15 mouse cellular contexts compared by ENCODE assay signal in genomic region chr15:78633413-78633812, GRCm38 (mm10). TPM values are rescaled to one million over a fixed set of nuclear protein-coding genes. Genes with fewer than 3 reads are reported as not detected.
DNase-seq lines count a peak whose midpoint lies in the region; ATAC-seq lines count a peak whose summit lies in the region.
"Had no signal": no experiment of that assay in that cellular context is flagged by ENCODE, and none has a peak within 500 bp of the region (broad histone marks: within the 10 kb centered on the region; RNA-seq: fewer than 3 reads in every experiment).

No protein-coding gene starts in this region.

- H3K9me3 ChIP-seq in hindbrain, embryonic 13.5 days: no peaks in the 10 kb centered on the region
- H3K9me3 ChIP-seq in midbrain, embryonic 13.5 days: no peaks in the 10 kb centered on the region
- no peaks in the 10 kb centered on the region for H3K9me3 ChIP-seq in neural tube, embryonic 15.5 days (replicated peaks)
- H3K9me3 ChIP-seq: limb, embryonic 15.5 days had no signal

- H3K27ac ChIP-seq in hindbrain, embryonic 13.5 days: peak overlapping the region; percentile 75
- peak overlapping the region; percentile 75 for H3K27ac ChIP-seq in midbrain, embryonic 13.5 days
- peak overlapping the region; percentile 37; the same call in 1 of the 2 replicates for H3K27ac ChIP-seq in neural tube, embryonic 15.5 days (replicated peaks)
- H3K27ac ChIP-seq: limb, embryonic 15.5 days had no signal

- H3K9ac ChIP-seq in hindbrain, embryonic 13.5 days: peak overlapping the region; percentile 58; the same call in 1 of the 2 replicates
- H3K9ac ChIP-seq in midbrain, embryonic 13.5 days (replicated peaks): 0 out of 2 replicates have a peak overlapping the region, but pooled peaks have one; percentile 32
- H3K9ac ChIP-seq in neural tube, embryonic 15.5 days (replicated peaks): no peak overlapping the region; the same call in 1 of the 2 replicates
- H3K9ac ChIP-seq: limb, embryonic 15.5 days; liver, postnatal 0 days had no signal

- no peak overlapping the region for H3K4me3 ChIP-seq in hindbrain, embryonic 13.5 days
- no peak overlapping the region for H3K4me3 ChIP-seq in midbrain, embryonic 13.5 days (replicated peaks)
- no peak overlapping the region for H3K4me3 ChIP-seq in neural tube, embryonic 15.5 days (replicated peaks)
- H3K4me3 ChIP-seq: left cerebral cortex, adult 2 months; limb, embryonic 15.5 days had no signal

- no peaks in the 10 kb centered on the region for H3K36me3 ChIP-seq in hindbrain, embryonic 13.5 days
- H3K36me3 ChIP-seq in midbrain, embryonic 13.5 days: no peaks in the 10 kb centered on the region
- H3K36me3 ChIP-seq in neural tube, embryonic 15.5 days: no peaks in the 10 kb centered on the region
- H3K36me3 ChIP-seq: limb, embryonic 15.5 days had no signal

- intact Hi-C loops in left cerebral cortex, postnatal 36 days (cut with DNase I): no loop called here

- 16% methylated on average over 5 of the region's 5 CpGs for WGBS in hindbrain, embryonic 13.5 days
- 21% methylated on average over 5 of the region's 5 CpGs for WGBS in midbrain, embryonic 13.5 days
- 32% methylated on average over 5 of the region's 5 CpGs for WGBS in neural tube, embryonic 15.5 days

- no peak for ATAC-seq in hindbrain, embryonic 13.5 days (ENCODE audit: low FRiP score)
- ATAC-seq in midbrain, embryonic 13.5 days: no peak
- no peak for ATAC-seq in neural tube, embryonic 15.5 days (ENCODE audit: low FRiP score)
- ATAC-seq: liver, postnatal 0 days had no signal

- DNase-seq in right cerebral cortex, postnatal 14 days: peak; percentile 35
- no peak for DNase-seq in right cerebral cortex, postnatal 25 days
- no peak for DNase-seq in left cerebral cortex, postnatal 36 days (ENCODE audit: low spot score in 2 of 2)
- DNase-seq in kidney, postnatal 36 days: no peak
- no peak for DNase-seq in urinary bladder, postnatal 14 days (ENCODE audit: low spot score)
- DNase-seq: adrenal gland, adult 2 months; cerebellum, adult 18-20 months; kidney, adult 9 months; liver, postnatal 0 days; lung, postnatal 36 days had no signal

- H3K4me2 ChIP-seq in hindbrain, embryonic 13.5 days: no peak overlapping the region
- no peak overlapping the region for H3K4me2 ChIP-seq in midbrain, embryonic 13.5 days (replicated peaks)
- no peak overlapping the region for H3K4me2 ChIP-seq in neural tube, embryonic 15.5 days
- H3K4me2 ChIP-seq: limb, embryonic 15.5 days had no signal

- no peaks in the 10 kb centered on the region for H3K27me3 ChIP-seq in hindbrain, embryonic 13.5 days
- no peaks in the 10 kb centered on the region for H3K27me3 ChIP-seq in midbrain, embryonic 13.5 days
- no peaks in the 10 kb centered on the region for H3K27me3 ChIP-seq in neural tube, embryonic 15.5 days (replicated peaks)

- peaks cover 72% of the 10 kb centered on the region for H3K4me1 ChIP-seq in hindbrain, embryonic 13.5 days (replicated peaks)
- H3K4me1 ChIP-seq in midbrain, embryonic 13.5 days (replicated peaks): peaks cover 68% of the 10 kb centered on the region
- H3K4me1 ChIP-seq in neural tube, embryonic 15.5 days: peaks cover 40% of the 10 kb centered on the region

RNA-seq across cellular contexts. Expression of gene Cyth4, which starts 36.6 kb away (rescaled TPM):
- polyA plus RNA-seq in hindbrain, embryonic 13.5 days (2015; fragmentation: Nextera tagmentation; extraction: Ambion mirVana): 6.8 and 7.7 TPM in 2 replicates
- polyA plus RNA-seq in midbrain, embryonic 13.5 days (2015; fragmentation: Nextera tagmentation; extraction: Ambion mirVana): 3.7 and 5.8 TPM in 2 replicates
- 7.3 and 13.2 TPM in 2 replicates for polyA plus RNA-seq in neural tube, embryonic 15.5 days (2015; fragmentation: Nextera tagmentation; extraction: Ambion mirVana)
- 10 to 100 TPM in 1 of 2 experiments, 1 to 10 TPM in 1; 8.7 to 11.9 TPM for total RNA-seq in left cerebral cortex, postnatal 36 days (2021)
